Mouse (Mus musculus) spleen, postnatal 10 days (tissue): ENCODE data around the gene Pxmp2.

Source experiments
- DNase-seq, 2 experiments: peaks; one replicate each; pipeline ENCODE4 v3.0.0; 2021 to 2022; ENCODE audit warnings: low spot score in 2 of 2

Gene Pxmp2

DNA sequence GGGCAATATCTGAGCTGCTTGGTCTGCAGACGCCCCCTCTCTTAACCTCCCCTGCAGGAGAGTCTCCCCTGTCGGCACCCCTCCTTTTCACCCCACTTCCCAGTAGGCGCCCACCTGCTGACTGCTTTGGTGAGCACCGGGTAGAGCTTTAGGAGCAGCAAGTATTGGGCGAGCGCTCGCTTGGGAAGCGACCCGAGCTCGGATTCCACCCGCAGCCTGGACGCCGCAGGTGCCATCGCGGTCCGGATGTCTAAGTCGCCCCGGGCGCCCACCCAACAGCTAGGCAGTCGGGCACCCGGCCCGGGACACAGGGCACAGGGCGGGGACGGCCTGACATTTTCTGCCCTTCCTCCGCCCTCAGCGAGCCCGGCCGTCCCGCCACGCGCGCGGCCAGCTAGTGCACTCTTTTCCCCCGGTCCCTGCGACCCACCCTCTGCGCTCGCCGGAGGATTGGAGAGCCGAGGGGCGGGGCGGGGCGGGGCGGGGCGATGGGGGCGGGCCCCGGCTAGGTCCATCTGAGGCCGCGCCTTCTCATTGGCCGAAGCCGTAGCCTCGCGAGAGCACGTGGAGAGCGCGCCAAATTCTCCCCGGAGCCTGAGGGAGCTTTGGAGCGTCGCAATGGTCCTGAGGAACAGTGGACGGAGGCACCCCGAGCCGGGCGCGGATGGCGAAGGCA is at the start of gene Pxmp2, which contains the start of gene Pole:
Gene Pxmp2 (minus strand): TSS at position 417 of the 676 bp plus-strand sequence.
Gene Pole (plus strand): TSS at position 537 of the 676 bp plus-strand sequence.
- peak; percentile 89 to 93 for DNase-seq

DNA sequence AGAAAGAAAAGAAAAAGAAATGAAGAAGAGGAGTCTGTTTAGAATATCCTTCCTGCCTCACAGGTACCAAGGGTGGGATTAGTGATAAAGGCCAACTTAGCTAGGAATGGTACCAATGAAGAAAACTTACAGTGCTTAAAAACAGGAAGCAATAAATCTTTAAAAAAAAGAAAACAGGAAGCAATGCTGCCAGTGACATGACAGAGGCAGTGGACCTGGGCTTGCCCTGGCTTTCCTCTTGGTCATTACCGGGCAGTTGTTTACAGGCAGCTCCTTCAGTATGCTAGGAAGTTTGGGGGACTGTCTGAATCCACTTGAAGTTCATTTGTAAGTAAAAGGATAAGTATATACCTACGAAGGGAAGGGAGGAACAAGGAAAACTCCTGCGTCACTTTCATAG is 44.5 kb upstream of the Pxmp2 start:
- DNase-seq: no peak

DNA sequence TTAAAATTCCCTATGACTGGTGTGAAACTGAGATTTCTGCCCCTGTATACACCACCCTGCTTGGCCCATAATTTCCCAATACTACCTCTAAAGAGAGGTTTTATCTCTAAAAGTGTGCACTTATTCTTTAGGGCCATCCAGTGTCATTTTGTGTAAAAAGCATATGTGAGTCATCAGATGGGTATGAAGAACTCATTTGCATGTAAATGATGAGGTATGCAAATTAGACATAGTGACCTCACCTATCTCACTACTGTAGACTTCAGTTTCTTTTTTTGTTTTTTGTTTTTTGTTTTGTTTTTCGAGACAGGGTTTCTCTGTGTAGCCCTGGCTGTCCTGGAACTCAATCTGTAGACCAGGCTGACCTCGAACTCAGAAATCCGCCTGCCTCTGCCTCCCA is 27.1 kb upstream of the Pxmp2 start:
- DNase-seq: no peak

DNA sequence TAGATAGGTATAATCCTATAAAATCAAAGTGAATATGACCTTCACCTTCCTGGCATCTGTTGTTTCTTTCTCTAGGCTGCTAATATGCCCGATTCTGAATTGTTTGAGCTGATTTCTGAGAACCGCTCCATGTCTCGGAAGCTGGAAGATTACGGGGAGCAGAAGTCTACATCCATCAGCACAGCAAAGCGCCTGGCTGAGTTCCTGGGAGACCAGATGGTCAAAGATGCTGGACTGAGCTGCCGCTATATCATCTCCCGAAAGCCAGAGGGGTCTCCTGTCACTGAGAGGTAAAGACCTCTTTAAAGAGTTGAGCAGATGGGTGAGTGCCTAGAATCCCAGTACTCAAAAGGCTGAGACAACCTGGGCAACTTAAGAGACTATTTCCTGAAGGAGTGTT is 22.9 kb upstream of the Pxmp2 start:
- no peak for DNase-seq

DNA sequence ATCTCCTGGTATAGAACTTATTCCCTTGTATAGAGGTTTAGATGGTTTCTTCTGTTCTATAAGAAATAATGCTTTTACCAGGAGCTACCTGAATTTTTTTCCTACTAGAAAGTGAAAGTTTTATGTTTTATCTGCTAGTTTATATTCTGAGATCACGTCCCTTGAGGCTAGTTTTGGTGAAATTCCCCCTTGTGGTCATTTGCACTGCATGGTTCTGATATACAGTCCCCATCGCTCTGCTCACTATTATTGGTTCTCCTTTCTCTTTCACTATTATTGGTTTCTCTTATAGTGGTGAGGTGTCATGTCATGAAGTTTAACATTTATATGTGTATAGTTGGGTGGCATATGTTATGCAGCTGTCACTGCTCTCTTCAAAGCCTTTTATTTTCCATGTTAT is 14.6 kb upstream of the Pxmp2 start:
- no peak for DNase-seq

DNA sequence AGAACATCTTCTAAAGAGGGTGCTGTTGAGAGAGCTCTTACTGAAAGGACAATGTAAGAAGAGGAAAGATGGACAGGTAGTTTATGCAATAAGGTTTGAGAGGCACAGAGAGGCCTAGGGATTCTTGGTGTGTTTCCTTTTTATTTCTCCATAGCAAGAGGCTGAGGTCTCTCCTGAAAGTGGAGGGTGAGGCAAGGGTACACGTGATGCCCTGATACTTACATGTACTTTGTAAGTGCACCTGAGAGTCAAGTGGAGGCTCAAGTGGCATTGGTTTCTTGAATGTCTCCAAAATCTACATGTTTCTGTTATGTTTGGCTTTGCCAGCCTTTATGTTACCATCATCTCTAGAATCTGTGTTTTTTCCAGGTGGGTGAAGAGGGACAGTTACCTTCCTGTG is 10.7 kb upstream of the Pxmp2 start:
- DNase-seq: no peak

DNA sequence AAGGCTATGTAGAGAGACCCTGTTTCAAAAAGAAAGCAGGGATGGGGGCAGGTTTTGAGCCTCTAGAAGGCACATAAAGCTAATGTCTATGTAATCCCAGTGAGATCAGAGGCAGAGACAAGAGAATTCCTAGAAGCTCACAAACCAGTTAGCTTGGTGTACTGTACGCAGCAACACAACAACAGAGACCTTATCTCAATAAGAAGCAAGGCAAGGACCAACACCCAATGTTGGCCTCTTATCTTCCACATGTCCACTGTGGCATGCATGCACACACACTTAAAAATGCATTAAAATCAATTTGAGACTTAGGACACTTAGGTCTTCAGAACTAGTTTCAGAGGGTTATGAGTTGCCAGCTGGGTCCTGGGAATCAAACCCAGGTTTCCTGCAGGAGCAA is 5.7 kb upstream of the Pxmp2 start:
- no peak for DNase-seq

DNA sequence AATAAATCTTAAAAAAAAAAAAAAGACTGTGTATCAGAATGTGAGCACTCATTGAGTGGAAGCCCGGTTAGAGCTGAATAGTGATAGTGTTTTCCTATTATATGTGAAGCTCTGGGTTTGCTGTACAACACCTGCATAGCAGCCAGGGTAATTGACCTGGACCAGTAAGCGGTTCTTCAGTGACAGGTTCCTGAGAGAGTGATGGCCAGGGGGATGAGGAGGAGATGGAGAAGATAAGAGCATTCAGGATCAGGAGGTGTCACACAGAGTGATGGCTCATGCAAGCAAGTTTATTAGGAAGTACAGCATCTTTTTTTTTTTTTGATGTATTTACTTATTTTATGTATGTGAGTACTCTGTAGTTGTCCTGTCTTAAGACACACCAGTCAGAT is 1.1 kb upstream of the Pxmp2 start:
- no peak for DNase-seq

DNA sequence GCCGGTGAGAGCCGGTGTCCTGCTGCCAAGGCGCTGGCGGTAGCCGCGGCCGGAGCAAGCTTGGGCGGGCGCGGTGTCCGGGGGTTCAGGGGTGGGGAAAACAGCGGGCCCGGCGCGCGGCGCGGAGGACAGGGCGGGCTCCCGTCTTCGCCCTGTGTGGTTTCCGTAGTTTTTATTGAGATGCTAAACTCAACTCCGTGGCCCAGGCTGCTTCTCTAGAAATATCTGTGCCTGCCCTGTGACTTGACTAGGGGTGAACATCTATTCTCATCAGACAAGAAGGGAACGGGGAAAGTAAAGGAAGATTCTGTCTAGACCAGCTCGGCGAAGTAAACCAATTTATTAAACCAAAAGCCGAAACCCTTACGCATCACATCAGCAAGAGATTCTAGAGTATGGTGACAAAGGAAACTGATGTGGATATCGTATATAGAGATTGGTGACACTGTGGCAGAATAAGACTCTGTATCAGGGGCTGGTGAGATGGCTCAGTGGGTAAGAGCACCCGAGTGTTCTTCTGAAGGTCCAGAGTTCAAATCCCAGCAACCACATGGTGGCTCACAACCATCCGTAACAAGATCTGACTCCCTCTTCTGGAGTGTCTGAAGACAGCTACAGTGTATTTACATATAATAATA is 579 bp upstream of the Pxmp2 start:
- no peak for DNase-seq

DNA sequence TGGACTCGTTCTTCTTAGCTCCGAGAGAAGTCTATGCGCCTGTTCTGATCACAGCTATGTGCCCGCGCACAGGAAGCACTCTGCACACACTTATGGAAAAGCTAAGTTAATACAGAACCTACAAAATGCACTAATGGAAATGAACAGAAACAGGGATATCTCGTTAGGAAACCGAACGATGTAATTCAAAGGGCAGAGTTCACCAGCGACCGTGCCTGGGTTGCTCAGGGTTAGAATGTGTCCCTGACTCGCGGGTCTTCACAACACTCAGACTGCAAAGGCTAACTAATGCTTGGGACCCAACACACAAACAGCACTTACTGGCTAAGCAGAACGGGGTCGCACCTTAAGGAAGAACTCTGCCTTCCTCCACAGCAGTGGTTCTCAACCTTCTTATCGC is 830 bp downstream of the Pxmp2 start:
- DNase-seq: peak; percentile 24 to 28

DNA sequence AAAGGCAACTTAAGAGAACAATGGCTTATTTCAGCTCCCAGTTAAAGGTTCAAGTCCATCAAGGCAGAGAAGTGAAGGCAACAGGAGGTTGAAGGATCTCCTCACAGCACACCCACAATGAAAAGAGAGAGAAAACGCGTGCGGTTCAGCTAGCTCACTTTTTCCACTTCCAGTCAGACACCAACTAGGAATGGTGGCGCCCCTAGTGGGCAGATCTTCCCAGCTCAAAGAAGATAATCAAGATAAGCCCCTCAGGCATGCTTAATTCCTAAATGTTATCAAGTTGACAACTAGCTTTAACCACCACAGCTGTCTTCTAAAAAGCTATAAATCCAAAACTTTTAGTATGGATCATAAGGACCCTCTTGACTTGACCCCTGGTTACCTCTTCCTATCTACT is 1.4 kb downstream of the Pxmp2 start:
- peak; percentile 80 to 90 for DNase-seq

DNA sequence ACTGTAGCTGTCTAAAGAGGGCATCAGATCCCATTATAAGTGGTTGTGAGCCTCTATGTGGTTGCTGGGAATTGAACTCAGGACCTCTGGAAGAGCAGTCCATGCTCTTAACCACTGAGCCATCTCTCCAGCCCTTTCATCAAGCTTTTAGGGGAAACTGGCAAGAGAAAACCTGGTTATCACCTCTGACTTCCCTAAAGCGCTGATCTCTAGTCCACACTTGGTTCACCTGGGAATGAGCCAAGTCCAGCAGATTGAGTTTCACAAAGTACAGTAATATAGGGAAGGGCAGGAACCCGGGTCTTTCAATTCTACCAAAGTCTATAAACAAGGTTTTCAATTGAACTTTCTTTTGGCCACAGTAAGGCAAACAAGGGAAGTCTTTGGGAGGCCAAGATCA is 4.0 kb downstream of the Pxmp2 start:
- DNase-seq: no peak

DNA sequence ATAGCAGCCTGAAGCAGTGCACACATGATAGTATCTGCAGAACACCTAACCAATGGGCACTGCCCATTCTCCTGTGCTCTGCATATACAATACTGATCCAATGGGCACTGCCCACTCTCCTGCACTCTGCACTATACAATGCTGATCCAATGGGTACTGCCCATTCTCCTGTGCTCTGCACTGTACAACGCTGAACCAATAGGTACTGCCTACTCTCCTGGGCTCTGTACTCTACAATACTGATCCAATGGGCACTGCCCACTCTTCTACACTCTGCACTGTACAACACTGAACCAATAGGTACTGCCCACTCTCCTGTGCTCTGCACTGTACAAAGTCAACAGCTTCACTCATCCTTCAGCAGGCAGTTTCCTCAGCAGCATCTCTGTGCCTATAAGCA is 9.1 kb downstream of the Pxmp2 start:
- DNase-seq: no peak

DNA sequence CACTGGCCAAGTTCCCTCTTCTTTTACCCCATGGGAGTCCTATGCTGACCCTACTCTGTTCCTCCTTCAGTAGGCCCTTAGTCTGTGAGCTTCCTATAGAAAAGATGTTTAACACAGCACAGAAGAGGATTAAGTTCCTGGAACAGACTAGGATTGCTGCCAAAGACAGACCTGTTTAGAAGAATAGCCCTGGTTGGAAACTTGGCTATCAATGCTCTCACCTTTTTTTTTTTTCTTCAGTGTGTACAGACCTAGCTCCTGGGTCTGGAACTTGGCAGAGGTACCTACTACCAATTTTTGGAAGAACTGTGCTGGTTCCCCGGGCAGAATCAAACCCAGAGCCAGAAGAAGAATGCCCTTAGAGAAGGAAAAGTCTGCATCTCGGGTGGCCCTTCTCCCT is 9.6 kb downstream of the Pxmp2 start:
- no peak for DNase-seq

DNA sequence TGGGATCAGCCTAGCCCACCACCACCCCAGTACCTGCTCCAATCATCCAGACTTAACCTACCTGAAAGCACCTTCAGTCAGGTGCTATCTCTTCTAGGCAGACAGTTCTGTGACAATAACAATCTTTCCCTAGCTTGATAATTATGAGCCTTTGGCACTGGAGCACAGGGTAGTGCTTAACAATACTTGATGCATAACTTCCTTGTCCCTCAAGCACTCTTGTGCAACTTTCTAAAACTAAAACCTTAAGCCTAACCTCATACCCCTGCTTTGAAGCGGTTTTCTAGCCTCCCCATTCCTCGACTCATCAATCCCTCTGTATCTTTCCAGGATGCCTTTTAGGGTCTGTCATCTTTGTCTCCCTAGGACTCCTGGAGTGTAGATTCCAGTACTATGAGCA is 11.1 kb downstream of the Pxmp2 start:
- no peak for DNase-seq

DNA sequence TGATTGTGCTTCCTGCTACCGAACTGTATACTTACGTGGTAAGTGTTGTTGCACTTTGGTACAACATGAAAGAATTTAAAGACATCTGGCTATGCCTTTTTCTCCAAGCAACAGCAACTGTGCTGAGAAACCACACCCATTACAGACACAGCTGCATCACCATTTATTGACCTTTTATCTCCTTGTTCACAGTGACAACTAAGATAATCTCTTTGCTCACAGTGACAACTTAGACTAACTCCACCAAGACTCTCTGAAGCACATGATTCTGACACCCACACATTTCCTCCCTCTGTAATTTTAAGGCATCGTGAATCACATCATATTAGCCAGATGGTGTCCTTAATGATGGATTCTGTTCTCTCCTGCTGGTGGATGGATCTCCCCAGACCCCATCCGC is 11.8 kb downstream of the Pxmp2 start:
- no peak for DNase-seq

DNA sequence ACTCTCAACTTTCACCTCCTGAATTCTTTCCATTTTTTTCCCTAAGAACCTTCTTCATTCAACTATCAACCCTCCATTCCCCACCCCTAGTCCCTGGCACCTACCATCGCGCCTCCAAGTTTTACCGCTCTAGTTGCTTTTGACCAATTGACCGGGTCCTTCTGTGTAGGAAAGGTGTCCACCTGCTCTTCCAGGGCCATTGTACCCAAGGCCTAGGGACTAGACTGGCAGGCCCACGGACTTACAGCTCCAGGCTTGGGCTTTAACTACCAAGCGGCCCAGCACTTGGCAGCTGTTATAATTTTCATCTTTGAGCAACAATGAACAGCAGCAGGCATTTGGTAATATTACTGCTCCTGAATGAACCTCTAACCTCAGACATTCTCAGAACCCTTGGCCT is 15.7 kb downstream of the Pxmp2 start:
- no peak for DNase-seq

DNA sequence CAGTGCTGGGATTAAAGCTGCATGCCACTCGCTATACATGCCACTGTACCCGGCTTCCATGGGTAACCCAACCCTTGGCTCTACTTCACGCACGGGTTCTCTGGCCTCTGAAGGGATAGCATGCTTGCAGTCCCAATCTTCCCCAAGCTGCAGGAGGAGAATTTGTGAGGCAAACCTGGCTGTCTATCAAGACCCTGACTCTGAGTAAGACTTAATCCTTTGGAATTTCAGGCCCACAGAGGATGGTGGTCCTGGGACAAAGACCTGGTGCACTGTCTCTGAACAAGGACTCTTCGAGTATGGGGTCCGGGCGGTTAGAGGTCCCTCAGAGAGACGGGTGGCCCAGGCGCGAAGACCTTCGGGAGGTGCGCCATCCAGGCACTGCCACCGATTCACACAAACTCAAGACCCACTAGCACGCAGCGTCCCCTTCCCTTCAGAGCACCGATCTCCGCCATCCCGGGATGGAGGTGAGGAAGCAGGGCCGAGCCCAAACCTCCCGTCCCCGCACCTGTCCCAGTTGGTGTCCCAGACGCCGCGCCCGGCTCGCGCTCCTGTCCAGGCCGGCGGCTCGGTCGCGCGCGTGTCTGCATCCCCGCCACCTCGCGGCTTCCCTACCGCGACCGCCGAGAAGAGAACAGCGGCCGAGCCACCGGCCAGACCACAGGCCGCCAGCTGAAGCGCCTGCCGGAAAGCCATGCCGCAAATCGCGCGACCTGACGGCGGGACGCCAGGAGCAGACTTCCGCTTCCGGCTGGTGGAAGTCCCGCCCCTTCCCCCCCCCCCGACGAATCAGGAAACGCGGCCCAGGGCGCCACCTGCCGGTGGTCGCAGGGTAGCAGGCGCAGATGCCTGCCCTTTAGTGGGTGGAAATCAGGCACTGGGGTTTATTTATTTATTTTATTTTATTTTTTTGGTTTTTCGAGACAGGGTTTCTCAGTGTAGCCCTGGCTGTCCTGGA is 16.6 kb downstream of the Pxmp2 start, which contains the start of gene Pgam5:
Gene Pgam5 (minus strand): TSS at position 773 of the 961 bp plus-strand sequence.
- DNase-seq: peak; percentile 86 to 94

DNA sequence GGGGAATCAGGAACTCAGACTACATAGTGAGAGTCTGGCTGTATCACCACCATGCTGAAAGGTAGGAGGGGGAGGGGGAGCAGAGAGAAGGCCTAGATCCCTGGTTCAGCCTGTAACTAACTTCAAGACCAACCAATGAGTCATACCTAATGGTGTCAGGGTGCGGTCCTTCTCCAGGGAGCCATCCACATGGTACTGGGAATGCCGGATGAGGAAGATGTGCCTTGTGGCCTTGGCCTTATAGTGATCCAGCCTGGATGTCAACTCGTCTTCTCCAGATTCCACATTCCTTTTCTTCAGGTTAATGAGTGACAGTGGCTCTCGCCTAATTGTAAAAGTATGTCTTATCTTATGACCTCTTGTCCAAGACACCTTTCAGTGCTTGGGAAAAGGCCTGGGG is 19.0 kb downstream of the Pxmp2 start:
- no peak for DNase-seq

DNA sequence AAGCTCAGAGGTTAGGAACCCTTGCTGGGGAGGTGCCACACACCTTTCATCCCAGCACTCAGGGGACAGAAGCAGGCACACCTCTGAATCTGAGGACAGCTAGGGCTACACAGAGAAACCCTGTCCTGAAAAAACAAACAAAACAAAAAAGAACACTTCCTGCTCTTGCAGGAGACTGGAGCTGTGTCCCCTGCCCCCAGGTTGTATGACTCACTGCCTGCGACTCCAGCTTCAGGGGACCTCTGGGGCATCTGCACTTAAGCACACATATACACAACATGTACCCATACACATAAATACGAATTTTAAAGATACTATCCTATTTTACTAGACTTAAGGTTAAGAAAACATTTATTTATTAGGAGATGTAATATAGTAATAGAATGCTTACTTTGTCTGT is 41.9 kb downstream of the Pxmp2 start:
- no peak for DNase-seq

DNA sequence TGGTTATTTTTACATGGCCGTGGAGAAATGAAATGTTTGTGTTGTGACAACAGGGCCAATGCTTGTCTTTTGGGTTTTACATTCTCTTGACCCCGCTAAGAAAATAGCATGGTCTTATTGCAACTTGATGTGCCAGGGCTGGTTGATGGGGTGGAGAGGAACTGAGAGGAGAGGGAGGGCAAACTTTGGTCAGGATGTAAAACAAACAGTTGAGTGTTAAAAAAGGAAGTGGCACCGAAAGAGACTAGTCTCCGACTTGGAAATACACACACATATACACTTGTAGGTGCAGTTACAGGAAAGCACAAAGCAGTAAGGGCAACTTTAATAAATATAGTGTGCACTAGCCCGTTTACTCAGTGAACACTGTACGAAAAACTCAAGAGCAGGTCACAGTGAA is 53.6 kb downstream of the Pxmp2 start:
- peak in 1 of 2 experiments; percentile 26 for DNase-seq

DNA sequence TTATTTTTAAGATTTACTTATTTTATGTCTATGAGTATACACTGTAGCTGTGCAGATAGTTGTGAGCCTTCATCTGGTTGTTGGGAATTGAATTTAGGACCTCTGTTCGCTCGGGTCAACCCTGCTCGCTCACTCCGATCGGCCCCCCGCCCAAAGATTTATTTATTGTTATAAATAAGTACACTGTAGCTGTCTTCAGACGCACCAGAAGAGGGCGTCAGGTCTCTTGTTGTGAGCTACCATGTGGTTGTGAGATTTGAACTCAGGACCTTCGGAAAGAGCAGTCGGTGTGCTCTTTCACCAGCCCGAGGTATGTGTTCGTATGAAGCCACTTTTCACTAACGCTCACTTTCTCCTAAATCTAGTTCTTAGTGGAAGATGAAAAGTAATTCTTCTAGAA is 54.3 kb downstream of the Pxmp2 start:
- peak; percentile 19 to 52 for DNase-seq
